Mouse (Mus musculus) embryonic facial prominence, embryonic 12.5 days (tissue): Measurements from ENCODE around the gene Atp23. TPM values are rescaled to one million over a fixed set of nuclear protein-coding genes. Genes with fewer than 3 reads are reported as not detected.

Experiments used
- ATAC-seq: fragments of 200-750 bp; cut with Nextera tagmentation; 2 replicates; pipeline ENCODE4 v1.8.0; 2017; ENCODE audit not compliant: insufficient number of reproducible peaks, insufficient read depth, low FRiP score, low TSS enrichment
- H3K27ac ChIP-seq: fragments of 300-500 bp; sonication (generic); 2 replicates; pipeline ENCODE4 v1.5.1; 2016; ENCODE audit warnings: mild to moderate bottlenecking
- H3K27me3 ChIP-seq: fragments of 300-500 bp; sonication (generic); 2 replicates; pipeline ENCODE4 v1.6.1; 2016; ENCODE audit warnings: mild to moderate bottlenecking, moderate library complexity
- H3K36me3 ChIP-seq: fragments of 300-500 bp; sonication (generic); 2 replicates; pipeline ENCODE4 v1.6.1; 2016; ENCODE audit warnings: mild to moderate bottlenecking
- H3K4me1 ChIP-seq: fragments of 300-500 bp; sonication (generic); 2 replicates; pipeline ENCODE4 v1.6.1; 2016
- H3K4me2 ChIP-seq: fragments of 300-500 bp; sonication (generic); replicated peaks from 2 replicates; pipeline ENCODE4 v1.6.1; 2016; ENCODE audit warnings: mild to moderate bottlenecking, moderate library complexity
- H3K4me3 ChIP-seq: fragments of 300-500 bp; sonication (generic); 2 replicates; pipeline ENCODE4 v1.5.1; 2016; ENCODE audit warnings: mild to moderate bottlenecking
- H3K9ac ChIP-seq: fragments of 300-500 bp; sonication (generic); 2 replicates; pipeline ENCODE4 v1.6.1; 2016; ENCODE audit warnings: mild to moderate bottlenecking, moderate library complexity
- H3K9me3 ChIP-seq: fragments of 300-500 bp; sonication (generic); 2 replicates; pipeline ENCODE4 v1.6.1; 2016; ENCODE audit warnings: mild to moderate bottlenecking, moderate library complexity
- WGBS: fragments of 180-500 bp; shearing (Covaris S2); methylation state at CpG from one replicate; pipeline ENCODE4 v1.1.7; 2016; 5-methylcytosine and 5-hydroxymethylcytosine counted together
- polyA plus RNA-seq: library from polyadenylated mRNA; unstranded; fragments of >200 nt; fragmentation: Nextera tagmentation; extraction: Ambion mirVana; gene quantifications from 2 replicates; pipeline ENCODE4 v1.2.1, GENCODE M21; 2016

The Atp23 gene
- polyA plus RNA-seq, 1 experiment from 2014 or later, result 23.9 TPM

DNA sequence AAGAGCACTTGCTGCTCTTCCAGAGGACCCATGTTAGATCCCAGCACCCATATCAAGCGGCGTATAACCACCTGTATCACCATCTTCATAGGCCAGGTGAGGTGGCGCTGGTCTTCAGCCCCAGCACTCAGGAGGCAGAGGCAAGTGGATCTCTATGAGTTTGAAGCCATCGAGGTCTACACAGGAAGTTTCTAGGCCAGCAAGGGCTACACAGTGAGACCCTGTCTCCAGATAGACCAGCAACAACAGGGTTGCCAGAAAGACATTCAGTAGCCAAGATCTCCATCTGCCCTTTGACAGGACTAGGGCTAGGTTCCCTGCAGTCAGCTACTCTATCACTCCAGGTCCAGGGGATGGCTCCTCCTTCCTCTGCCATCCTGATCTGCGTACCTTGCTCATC is 5.7 kb upstream of the Atp23 start:
- H3K27me3 ChIP-seq, result no peaks in the 10 kb centered on the region
- H3K9ac ChIP-seq, result no peak overlapping the region
- no peak for ATAC-seq
- no peaks in the 10 kb centered on the region for H3K4me1 ChIP-seq
- H3K9me3 ChIP-seq, result no peaks in the 10 kb centered on the region
- no peak overlapping the region for H3K27ac ChIP-seq
- H3K36me3 ChIP-seq, result no peaks in the 10 kb centered on the region
- H3K4me3 ChIP-seq, result no peak overlapping the region
- no peak overlapping the region for H3K4me2 ChIP-seq
- WGBS, result 93% methylated on average over 5 of the region's 5 CpGs

DNA sequence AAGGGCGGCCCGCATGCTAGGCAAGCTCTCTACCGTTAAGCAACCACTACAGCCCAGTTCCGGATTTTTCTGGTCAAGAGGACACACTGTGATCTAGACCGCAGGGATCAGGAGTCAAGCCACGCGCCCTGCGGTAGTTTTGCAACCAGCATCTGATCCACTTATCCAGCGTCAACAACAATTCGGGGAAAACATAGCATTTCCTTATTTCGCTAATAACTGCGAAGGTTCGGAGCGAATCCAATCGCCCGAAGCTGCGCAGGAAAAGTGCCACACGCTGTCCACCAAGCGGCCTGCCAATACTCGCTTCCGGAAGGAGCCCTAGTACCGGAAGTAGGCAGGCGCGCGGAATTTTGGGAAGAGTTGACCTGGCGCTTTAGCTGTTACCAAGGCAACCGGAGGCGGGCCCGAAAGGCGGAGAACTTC is 4.5 kb upstream of the Atp23 start:
- Histone ChIP-seq H3K4me3 (peak overlapping the region; percentile 44), H3K27me3 (no peaks in the 10 kb centered on the region), H3K36me3 (no peaks in the 10 kb centered on the region), H3K27ac (peak overlapping the region; percentile 74; the same call in 1 of the 2 replicates), H3K4me1 (no peaks in the 10 kb centered on the region), H3K9me3 (no peaks in the 10 kb centered on the region), H3K9ac (peak overlapping the region; percentile 41; the same call in 1 of the 2 replicates), H3K4me2 (peak overlapping the region; percentile 62)
- under 1% methylated on average over 30 of the region's 30 CpGs for WGBS
- peak; percentile 65 for ATAC-seq

DNA sequence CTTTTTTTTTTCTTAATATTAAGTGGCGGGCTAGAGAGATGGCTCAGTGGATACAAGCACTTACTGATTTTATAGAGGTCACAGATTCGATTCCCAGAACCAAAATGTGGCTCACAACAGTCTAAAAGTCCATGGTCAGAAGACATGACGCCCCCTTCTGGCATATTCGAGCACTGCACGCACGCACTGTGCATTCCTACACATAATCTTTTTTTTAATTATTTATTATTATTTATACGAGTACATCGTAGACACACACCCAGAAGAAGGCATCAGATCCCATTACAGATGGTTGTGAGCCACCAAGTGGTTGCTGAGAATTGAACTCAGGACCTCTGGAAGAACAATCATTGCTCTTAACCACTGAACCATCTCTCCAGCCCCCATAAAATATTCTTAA is 3.9 kb upstream of the Atp23 start:
- no peaks in the 10 kb centered on the region for H3K9me3 ChIP-seq

DNA sequence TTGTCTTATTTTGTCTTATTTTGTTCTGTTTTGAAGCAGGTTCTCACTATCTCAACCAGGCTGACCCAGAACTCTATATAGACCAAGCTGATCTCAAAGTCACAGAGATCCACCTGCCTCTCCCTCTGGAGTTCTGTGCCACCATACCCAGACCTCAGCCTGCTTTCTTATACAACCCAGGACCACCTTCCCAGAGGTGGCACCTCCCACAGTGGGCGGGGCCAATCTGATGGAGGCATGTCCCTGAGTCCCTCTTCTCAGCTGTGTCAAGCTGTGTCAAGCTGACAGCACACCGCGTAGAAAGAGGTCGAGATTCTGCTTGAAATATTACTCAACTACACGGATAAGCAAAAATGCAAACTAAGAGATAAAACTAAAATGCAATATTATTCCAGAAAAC is 3.1 kb upstream of the Atp23 start:
- 37% methylated on average over 5 of the region's 5 CpGs for WGBS

More for the DNA sequence above, 3.9 kb upstream of the Atp23 start:
- H3K4me3 ChIP-seq, result peak overlapping the region; percentile 44
- peak overlapping the region; percentile 41; the same call in 1 of the 2 replicates for H3K9ac ChIP-seq
- no peak for ATAC-seq
- no peaks in the 10 kb centered on the region for H3K36me3 ChIP-seq
- H3K27ac ChIP-seq, result no peak overlapping the region
- H3K4me2 ChIP-seq, result peak overlapping the region; percentile 62
- 0 out of 2 replicates have a peak, but pooled peaks cover under 1% of the 10 kb centered on the region for H3K4me1 ChIP-seq
- WGBS, result 71% methylated on average over 8 of the region's 8 CpGs
- no peaks in the 10 kb centered on the region for H3K27me3 ChIP-seq

DNA sequence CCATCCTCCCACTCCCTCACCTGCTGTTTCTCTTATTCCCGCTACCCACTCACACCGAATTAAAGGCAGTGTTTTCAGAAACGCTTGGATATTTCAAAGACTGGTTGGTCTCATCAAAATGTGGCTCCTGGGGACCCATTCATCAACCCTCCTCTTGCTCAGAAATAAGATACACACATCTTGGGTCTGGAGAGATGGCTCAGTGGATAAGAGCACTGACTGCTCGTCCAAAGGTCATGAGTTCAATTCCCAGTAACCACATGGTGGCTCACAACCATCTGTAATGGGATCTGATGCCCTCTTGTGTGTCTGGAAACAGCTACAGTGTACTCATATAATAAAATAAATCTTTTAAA is 311 bp upstream of the Atp23 start:
- H3K4me3 ChIP-seq, result peak overlapping the region; percentile 69
- no peak; the same call in none of the 2 replicates for ATAC-seq
- H3K4me2 ChIP-seq, result peak overlapping the region; percentile 91
- H3K9ac ChIP-seq, result peak overlapping the region; percentile 72; the same call in 1 of the 2 replicates
- no peaks in the 10 kb centered on the region for H3K9me3 ChIP-seq
- H3K36me3 ChIP-seq, result peaks cover 9% of the 10 kb centered on the region; the same call in 1 of the 2 replicates
- 0 out of 2 replicates have a peak, but pooled peaks cover 3% of the 10 kb centered on the region for H3K4me1 ChIP-seq
- H3K27me3 ChIP-seq, result no peaks in the 10 kb centered on the region
- H3K27ac ChIP-seq, result no peak overlapping the region
- WGBS, result 1% methylated on average over 4 of the region's 4 CpGs

More for the DNA sequence above, 3.1 kb upstream of the Atp23 start:
- ATAC-seq, result no peak
- H3K9me3 ChIP-seq, result no peaks in the 10 kb centered on the region
- H3K4me1 ChIP-seq, result 0 out of 2 replicates have a peak, but pooled peaks cover 3% of the 10 kb centered on the region
- no peaks in the 10 kb centered on the region for H3K36me3 ChIP-seq
- H3K27ac ChIP-seq, result no peak overlapping the region
- no peak overlapping the region for H3K4me3 ChIP-seq
- no peak overlapping the region for H3K4me2 ChIP-seq
- H3K27me3 ChIP-seq, result no peaks in the 10 kb centered on the region
- H3K9ac ChIP-seq, result no peak overlapping the region

DNA sequence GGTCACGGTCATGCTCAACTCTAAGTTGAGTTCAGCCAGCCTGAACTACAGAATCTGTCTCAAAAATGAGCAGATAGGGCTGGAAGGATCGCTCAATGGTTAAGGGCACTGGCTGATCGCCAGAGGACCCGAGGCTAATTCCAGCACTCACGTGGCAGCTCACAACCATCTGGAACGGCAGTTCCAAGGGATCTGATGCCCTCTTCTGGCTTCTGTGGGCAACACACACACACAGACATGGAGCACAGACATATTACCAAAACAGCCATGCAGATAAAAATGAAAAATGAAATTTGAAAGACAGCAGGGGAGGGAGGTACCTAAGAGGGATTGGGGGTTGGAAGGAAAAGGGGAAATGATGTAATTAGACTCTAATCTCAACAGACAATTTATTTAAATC is 5.3 kb downstream of the Atp23 start:
- Histone ChIP-seq H3K4me1 (0 out of 2 replicates have a peak, but pooled peaks cover 3% of the 10 kb centered on the region), H3K36me3 (peaks cover 54% of the 10 kb centered on the region)
- WGBS, result 48% methylated on average over 6 of the region's 6 CpGs

DNA sequence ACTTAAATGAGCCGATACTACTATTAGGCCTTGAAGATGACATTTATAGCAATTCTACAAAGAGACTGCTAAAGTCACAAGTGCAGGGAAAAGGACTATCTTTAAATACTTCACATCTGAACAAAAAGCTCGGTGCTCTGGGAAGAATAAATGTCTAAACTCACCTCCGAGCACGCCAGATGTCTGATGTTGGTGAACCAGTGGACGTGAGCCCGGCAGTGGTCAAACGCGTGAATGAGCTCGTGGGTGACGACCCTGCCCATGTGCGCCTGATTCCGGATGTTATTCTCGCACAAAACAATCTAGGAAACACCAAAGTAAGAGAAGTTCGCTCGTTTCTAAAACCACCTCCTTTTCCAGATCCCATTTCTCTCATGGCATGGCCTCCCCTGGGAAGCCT is 7.1 kb downstream of the Atp23 start:
- H3K4me1 ChIP-seq, result no peaks in the 10 kb centered on the region
- H3K36me3 ChIP-seq, result peaks cover 71% of the 10 kb centered on the region

More for the DNA sequence above, 5.3 kb downstream of the Atp23 start:
- no peak overlapping the region for H3K4me3 ChIP-seq
- H3K9ac ChIP-seq, result no peak overlapping the region
- H3K4me2 ChIP-seq, result no peak overlapping the region
- no peak overlapping the region for H3K27ac ChIP-seq
- no peaks in the 10 kb centered on the region for H3K27me3 ChIP-seq
- ATAC-seq, result no peak
- H3K9me3 ChIP-seq, result no peaks in the 10 kb centered on the region

DNA sequence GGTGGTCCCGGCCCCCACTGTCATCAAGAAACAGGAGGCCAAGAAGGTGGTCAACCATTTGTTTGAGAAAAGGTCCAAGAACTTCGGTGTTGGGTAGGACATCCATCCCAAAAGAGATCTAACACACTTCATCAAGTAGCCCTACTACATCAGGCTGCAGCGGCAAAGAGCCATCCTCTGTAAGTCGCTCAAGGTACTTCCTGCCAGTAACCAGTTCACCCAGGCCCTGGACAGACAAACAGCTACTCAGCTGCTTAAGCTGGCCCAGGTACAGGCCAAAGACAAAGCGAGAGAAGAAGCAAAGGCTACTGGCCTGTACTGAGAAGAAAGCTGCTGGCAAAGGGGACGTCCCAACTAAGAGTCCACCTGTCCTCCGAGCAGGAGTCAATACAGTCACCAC is 8.0 kb downstream of the Atp23 start:
- WGBS, result 93% methylated on average over 7 of the region's 7 CpGs
- no peaks in the 10 kb centered on the region for H3K27me3 ChIP-seq
- no peak overlapping the region for H3K4me3 ChIP-seq
- no peak overlapping the region for H3K9ac ChIP-seq
- H3K4me2 ChIP-seq, result no peak overlapping the region
- no peak for ATAC-seq
- no peaks in the 10 kb centered on the region; the same call in 1 of the 2 replicates for H3K9me3 ChIP-seq
- peaks cover 73% of the 10 kb centered on the region for H3K36me3 ChIP-seq
- H3K27ac ChIP-seq, result no peak overlapping the region
- no peaks in the 10 kb centered on the region for H3K4me1 ChIP-seq

More for the DNA sequence above, 7.1 kb downstream of the Atp23 start:
- no peaks in the 10 kb centered on the region for H3K9me3 ChIP-seq
- WGBS, result 92% methylated on average over 15 of the region's 15 CpGs
- no peak overlapping the region for H3K4me3 ChIP-seq
- H3K9ac ChIP-seq, result no peak overlapping the region
- no peaks in the 10 kb centered on the region for H3K27me3 ChIP-seq
- no peak overlapping the region for H3K4me2 ChIP-seq
- no peak overlapping the region for H3K27ac ChIP-seq
- no peak for ATAC-seq

DNA sequence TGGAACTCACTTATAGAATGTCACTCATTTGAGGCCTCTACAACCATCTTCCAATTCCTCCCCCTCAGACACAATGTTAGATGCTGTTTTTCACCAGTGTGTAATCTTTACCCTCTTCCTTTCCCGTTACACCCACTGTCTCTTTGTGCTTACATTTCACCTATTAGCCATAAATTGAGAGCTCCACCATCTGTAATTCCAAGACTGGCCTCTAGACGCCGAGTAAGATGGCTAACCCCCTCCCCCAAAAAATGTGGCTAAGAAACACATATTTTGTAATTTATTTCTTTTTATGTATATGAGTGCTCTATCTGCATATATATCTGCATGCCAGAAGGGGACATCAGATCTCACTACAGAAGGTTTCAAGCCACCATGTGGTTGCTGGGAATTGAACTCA is 27.4 kb downstream of the Atp23 start:
- Histone ChIP-seq H3K9ac (no peak overlapping the region), H3K27ac (no peak overlapping the region), H3K4me3 (no peak overlapping the region), H3K4me1 (no peaks in the 10 kb centered on the region), H3K36me3 (no peaks in the 10 kb centered on the region), H3K4me2 (no peak overlapping the region), H3K9me3 (no peaks in the 10 kb centered on the region), H3K27me3 (no peaks in the 10 kb centered on the region)
- no peak for ATAC-seq
- WGBS, result 89% methylated on average over 3 of the region's 3 CpGs

DNA sequence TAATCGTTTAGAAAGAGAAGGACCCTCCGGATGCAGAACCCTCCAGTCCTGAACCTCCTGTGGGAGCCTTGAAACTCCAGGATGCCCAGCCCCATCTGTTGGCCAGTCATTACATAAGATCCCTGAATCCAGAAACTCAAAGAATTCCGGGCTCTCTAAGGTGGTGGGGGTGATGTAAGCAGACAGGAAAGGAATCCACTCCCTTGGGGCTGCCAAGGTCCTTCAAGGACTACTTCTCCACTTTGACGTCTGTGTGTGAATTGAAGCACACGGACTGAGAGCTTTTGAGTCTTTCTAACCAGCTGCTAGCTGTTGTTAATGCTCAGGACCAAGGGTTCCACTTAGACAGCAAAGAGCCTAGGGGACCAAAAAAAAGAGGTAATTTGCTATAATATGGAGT is 28.9 kb downstream of the Atp23 start:
- no peaks in the 10 kb centered on the region for H3K27me3 ChIP-seq

DNA sequence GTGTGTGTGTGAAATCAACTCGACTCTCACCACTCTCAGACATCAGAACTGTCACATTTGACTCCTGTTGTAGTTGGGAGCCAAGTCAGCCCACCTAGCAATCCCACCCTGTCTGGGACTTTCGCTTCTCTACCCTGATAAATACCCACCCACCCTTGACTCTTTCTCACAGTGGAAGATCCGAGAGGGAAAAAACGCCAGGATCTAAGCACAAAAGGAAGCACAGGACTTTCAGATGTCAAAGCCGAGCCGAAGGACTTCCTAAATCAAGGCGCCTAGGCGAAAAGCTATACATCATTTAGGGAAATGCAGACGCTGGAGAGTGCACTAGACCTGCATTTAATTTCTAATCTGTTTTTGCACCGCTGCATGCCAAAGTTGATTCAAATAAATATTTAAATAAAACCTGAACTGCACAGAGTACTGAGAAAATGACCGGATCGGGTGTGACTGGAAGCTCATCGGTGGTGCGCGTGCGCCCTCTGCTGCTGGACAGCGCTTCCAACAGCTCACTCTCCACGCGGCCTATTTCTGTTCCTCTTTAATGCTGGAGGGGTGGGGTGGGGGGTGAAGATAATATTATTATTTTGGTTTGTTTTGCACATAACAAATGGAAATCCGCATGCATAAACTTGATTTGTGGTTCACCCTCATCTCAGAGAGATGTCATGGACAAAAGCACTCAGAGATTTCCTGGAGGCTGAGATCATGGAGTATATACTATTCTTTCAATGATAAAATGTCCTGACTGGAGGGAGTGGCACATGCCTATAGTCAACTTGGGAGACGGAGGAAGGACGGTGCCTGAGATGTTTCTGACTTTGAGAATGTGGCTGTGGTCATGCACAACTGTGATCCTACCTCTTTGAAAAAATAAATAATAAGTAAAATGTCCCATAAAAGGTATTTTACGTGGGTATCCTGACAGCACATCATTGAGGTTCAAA is 31.5 kb downstream of the Atp23 start:
- no peak overlapping the region for H3K9ac ChIP-seq
- no peaks in the 10 kb centered on the region for H3K4me1 ChIP-seq
- 0 out of 2 replicates have a peak, but pooled peaks have one; percentile 47 for ATAC-seq
- H3K27me3 ChIP-seq, result no peaks in the 10 kb centered on the region
- H3K27ac ChIP-seq, result no peak overlapping the region
- H3K9me3 ChIP-seq, result no peaks in the 10 kb centered on the region
- H3K4me3 ChIP-seq, result 0 out of 2 replicates have a peak overlapping the region, but pooled peaks have one; percentile 2
- H3K36me3 ChIP-seq, result no peaks in the 10 kb centered on the region
- peak overlapping the region; percentile 29 for H3K4me2 ChIP-seq
- WGBS, result 23% methylated on average over 23 of the region's 23 CpGs

More for the DNA sequence above, 28.9 kb downstream of the Atp23 start:
- no peak overlapping the region for H3K9ac ChIP-seq
- no peak overlapping the region for H3K4me3 ChIP-seq
- H3K4me1 ChIP-seq, result no peaks in the 10 kb centered on the region
- WGBS, result 59% methylated on average over 5 of the region's 5 CpGs
- no peaks in the 10 kb centered on the region for H3K9me3 ChIP-seq
- H3K4me2 ChIP-seq, result no peak overlapping the region
- ATAC-seq, result no peak
- no peaks in the 10 kb centered on the region for H3K36me3 ChIP-seq
- no peak overlapping the region for H3K27ac ChIP-seq

DNA sequence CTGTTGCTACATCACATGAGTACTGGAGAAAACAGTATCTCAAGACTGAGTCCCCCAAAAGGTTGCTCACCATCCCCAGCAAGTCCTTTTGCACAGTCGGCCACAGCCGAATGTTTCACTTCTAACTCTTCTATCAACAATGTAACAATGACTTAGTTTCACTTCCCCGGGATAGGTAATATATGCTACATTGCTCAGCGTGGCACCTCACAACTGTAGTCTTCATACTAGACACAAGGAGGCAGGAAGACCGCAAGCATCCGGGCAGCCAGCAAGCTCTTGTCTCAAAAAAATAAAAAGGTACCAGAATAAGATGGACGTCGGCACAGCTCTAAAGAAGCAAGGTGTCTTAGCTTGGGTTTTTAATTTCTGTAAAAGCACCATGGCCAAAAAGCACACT is 35.9 kb downstream of the Atp23 start:
- H3K4me2 ChIP-seq, result no peak overlapping the region
- H3K27me3 ChIP-seq, result no peaks in the 10 kb centered on the region
- 93% methylated on average over 8 of the region's 8 CpGs for WGBS
- H3K9me3 ChIP-seq, result no peaks in the 10 kb centered on the region
- no peak overlapping the region for H3K9ac ChIP-seq
- no peak for ATAC-seq
- no peak overlapping the region for H3K4me3 ChIP-seq
- no peak overlapping the region for H3K27ac ChIP-seq
- H3K36me3 ChIP-seq, result no peaks in the 10 kb centered on the region
- H3K4me1 ChIP-seq, result no peaks in the 10 kb centered on the region
